Mouse (Mus musculus) skeletal muscle tissue, adult 2 months (tissue): Measurements from ENCODE around the gene Sspn.

Experiments
- DNase-seq: peaks from one replicate; pipeline ENCODE4 v3.0.0-alpha.2; 2012; ENCODE audit warnings: low read depth, low spot score

The Sspn gene

DNA sequence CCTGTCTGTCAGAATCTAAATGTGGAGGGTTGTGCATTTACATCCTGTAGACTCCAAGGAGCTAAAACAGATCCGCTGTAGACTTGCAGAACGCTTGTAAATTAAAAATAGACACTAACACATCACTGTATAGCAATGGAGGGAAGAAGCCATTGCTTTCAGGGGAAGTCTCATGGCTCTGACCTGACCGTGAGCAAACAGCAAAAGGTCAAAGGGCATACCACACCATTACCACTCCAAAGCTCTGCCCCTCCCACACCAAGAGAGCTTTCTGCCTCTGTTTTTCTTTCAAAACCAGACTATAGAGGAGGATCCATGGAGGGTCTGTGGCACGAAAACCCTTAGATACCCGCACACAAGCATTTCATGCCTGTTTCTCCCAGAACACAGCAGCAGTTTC is 41.9 kb downstream of the Sspn start:
- no peak for DNase-seq

- no peak for DNase-seq
Observed at GRCm38 (mm10) chr6:145974766-145975165, 43.3 kb downstream of the Sspn start.

DNA sequence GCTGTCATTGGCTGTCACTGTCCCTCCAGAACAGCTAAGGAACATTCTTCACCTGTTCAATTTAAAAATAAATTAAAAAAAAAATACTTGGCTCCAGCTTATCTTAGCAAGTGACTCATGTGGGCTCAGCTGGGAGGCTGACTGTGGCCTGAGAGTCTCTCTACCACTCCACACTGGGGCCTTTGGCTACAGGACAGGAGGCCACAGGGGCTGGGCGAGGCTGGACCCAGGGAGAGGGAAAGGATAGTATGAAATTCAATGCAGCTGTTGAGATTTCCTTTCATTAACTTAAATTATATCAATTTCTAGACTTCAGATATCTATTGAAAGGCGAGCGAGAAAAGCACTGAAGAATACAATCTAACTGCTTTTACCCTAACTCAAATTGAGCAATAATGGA is 45.9 kb downstream of the Sspn start:
- DNase-seq, result no peak

- no peak for DNase-seq
Observed at GRCm38 (mm10) chr6:145977771-145978450, 46.5 kb downstream of the Sspn start.

- DNase-seq, result no peak
Observed at GRCm38 (mm10) chr6:145981074-145981473, 49.6 kb downstream of the Sspn start.

DNA sequence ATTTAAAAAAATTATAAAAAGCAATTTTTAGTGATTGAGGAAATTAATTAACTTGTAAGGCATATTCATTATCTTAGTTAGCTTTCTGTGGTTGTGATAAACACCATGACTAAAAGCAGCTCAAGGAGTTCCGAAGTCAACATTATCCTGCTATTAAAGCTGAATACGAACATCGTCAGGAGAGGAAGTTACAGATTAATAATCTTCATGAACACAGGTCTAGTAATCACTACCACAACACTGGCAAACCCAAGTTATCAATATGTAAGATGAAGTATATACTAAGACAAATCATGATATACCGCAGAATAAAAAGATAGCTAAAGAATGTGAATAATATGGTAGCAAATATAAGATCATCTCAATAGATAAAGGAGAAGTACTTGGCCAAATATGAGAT is 50.9 kb downstream of the Sspn start:
- no peak for DNase-seq

- DNase-seq, result peak; percentile 52
Observed at GRCm38 (mm10) chr6:145990578-145990977, 59.1 kb downstream of the Sspn start.

DNA sequence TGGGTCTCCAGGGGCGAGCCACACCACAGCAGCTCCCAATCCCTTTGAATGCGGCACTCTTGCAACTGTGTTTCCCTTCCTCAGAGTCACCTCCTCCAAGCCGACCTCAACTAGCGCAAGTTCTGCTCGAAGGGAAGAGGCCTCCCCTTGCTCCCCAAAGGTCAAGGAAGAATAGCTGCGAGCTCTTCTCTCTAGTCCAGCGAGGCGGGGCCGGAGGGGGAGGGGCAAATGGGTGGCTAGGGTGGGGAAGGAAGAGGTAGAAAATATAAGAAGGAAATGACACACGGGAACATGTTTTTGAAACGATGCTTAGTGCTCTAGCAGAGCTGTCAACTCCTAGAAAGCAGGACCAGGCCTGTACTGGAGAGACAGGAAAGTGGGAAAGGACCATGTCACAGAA is 61.1 kb downstream of the Sspn start:
- DNase-seq, result no peak

DNA sequence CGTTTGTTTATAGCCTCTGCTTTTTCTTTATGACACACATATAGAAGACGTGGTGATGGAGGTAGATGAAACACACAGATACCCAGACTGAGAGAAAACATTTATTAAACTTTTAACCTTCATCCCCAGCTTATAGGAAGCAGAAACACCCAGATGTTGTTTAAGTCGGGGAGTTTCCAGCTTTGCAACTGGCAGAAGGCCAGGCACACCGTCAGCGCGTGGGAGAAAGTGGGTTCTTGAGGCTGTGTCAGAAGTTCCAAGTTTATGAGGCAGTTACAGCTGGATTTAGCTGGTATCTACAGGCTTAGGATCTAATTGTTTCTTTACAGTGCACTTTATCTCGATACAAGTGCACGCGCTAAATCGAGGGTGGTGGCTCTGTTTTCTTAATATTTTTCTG is 61.5 kb downstream of the Sspn start:
- no peak for DNase-seq

DNA sequence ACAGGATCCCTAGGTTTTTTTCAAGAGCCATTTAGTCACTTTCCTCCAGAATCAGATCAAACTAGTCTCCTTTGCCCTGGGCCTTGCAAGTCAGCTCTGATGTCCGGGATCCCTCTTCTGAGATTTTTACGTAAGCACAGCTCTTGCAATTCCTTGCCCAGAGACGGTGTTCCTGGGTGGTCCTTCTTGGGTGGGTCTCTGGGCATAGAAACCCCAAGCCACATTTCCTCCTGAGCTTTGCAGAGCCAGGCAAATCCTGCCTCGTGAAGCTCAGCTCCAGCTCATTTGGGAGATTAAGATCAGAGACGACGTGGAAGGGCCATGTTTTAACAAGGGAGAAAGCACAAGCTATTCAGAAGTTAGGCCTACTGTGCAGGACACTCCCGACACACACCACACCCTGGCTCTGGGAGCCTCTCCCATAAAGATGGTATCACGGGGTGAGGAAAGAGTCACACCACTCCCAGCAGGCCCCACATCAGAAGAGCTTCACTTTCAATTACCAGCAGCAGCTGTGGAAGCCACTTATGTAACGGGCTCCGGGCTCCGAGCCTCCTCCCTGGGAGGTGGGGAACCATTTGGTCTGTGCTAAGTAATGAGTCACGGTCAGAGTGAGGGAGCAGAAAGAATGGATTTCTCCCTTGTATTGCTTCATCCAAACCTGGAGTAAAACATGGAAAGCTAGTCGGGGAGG is 67.0 kb downstream of the Sspn start:
- DNase-seq, result peak; percentile 93

DNA sequence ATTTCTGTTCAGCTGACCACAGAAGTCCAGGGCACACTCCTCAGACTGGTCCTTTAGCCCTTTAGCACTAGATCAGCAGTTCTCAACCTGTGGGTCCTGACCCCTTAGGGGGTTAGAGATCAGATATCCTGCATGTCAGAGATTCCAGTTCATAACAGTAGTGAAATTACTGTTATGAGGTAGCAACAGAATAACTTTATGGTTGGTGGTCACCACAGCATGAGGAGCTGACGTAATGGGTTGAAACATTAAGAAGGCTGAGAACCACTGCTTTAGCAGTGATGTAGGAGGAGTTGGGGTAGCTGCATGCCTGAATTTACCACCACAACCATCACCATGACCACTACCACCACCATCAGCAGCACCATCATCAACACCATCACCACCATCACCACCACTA is 69.3 kb downstream of the Sspn start:
- DNase-seq, result no peak

DNA sequence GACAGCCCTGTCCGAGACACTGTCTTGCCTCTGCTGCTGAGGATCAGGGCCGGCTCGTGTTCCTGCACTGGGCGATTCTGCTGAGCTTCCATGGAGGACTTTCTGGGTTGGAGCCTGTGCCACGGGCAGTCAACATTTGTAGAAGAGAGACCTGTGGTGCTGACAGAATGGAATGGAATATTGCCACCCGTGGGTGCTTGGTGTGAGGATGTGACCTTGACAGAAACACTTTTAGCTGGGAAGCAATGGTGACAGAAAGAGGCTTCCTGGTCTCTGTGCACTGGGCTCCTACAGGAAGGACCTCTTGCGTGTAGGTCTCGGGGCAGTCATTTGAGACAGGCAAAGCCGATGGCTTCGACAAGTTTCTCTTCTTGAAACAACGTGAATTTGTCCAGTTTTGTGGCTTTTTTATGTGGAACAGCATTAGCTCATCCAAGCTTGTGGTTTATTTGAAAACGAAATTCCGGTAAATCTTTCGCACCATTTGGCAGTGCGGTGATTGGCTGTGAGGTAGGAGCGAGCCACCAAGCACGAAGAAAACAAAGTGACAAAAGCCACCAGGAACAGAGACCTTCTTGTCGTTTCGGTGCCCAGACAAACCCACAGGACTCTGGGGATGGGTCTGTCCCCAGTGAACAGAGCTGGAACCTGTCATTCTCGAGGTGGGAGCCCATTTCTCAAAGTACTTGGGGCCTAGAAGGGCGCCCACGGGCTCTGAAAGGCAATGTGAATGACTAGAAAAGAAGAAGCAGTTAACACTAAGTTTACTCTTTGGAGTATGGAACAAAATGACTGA is 70.2 kb downstream of the Sspn start:
- DNase-seq, result no peak

GRCm38 (mm10) chr6:146004174-146004601 is 72.7 kb downstream of the Sspn start:
- no peak for DNase-seq

GRCm38 (mm10) chr6:146005129-146005886 is 73.9 kb downstream of the Sspn start:
- no peak for DNase-seq

GRCm38 (mm10) chr6:146005935-146006564 is 74.6 kb downstream of the Sspn start:
- DNase-seq, result no peak

DNA sequence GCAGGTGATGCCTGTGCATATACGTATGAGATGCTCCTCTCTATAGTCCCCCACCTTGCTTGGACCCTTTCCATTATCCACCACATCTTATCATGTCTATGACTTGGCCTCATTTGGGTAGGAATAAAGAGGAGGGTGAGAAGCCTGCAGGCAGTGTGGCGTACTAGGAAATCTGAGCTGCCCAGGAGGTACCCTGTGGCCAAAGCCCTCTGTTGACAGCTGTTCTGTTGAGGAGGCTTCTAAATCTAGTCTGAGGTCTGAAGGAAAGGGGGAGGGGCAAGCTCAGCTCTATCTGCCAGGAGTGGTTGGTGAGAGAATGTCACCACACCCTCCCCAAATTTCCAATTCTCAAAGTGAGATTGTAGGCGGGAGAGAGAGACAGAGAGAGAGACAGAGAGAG is 75.3 kb downstream of the Sspn start:
- peak; percentile 77 for DNase-seq

DNA sequence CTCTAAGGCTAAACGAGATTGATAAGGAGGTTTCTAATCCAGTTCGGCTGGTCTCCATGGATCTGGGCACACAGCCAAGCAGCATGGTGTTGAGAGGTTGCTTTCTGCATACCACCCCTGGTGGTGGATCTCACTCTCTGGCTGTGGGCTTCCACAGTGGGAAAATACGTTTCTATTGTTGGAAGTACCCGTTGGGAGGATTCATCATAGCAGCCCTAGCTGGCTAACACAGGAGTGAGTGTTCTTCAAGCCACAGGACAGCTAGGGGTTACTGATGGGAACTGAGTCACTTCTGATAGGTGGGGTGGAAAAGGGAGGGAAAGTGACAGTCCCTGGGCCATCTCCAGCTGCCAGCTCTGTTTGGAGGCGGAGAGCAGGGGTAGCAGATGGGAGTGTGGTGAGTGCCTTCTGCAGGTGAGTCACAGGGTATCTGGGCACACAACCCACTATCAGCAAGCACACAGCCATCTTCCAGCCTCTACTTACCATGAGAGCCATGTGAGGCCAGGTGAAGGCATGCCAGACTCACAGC is 77.1 kb downstream of the Sspn start:
- no peak for DNase-seq

DNA sequence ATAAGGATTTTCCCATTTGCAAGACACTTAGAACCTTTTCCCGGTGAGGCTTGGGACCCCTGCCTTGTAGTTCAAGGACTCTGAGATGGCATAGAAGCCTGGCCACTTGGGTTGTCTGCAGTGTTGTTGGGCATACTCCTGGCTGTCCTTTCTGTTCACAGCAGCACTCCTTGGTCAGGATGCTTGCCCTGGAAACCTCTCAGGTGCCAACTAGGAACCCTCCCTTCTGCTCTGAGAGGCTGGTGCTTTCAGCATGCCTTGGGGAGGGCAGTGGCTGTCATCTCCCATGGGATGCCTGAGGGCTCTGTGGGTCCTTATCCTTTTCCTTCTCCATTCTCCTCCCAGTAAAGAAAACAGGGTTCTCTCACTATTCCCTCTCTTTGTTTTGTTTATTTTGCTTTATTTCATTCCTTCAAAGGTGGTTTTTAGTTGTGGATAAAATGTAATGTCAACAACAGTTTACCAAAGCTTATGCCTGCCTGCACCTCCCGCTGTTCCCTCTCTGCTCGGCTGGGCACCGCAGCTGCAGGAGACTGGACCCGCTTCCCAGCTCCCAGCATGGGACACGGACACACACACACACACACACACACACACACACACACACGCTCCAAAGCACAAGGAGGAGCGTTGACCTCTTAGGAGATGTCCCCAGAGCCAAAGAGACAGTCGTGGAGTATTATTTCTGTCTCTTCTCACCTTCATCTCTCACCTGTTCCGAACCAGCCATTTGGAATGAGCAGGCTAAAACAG is 77.9 kb downstream of the Sspn start:
- DNase-seq, result no peak

- DNase-seq, result peak; percentile 56
Observed at GRCm38 (mm10) chr6:146010093-146010764, 78.8 kb downstream of the Sspn start.

GRCm38 (mm10) chr6:146014312-146014711 is 82.9 kb downstream of the Sspn start:
- no peak for DNase-seq
